Mouse (Mus musculus) T-helper 1 cell (primary cell): Measurements from ENCODE around the gene Sall2.

Source experiments
- in situ Hi-C: fragments of 300-600 bp; cut with MboI, MseI; formaldehyde crosslinking; loops from one replicate; pipeline ENCODE4 v1.15.1; 2025; ENCODE audit warnings: high pct_unique_total_duplicates

Gene Sall2

GRCm38 (mm10) chr14:52304644-52305271, 23.8 kb downstream of the Sall2 start, which contains the start of gene Mettl3:
TSS of gene Mettl3 (minus strand) at chr14:52305128.
- in situ Hi-C loops: loop anchor here (5.0 to 25.0 kb wide), 2 partner anchors 38 to 1883 kb away; no protein-coding TSS in a partner anchor

GRCm38 (mm10) chr14:52303517-52303916, 25.0 kb downstream of the Sall2 start:
- in situ Hi-C loops: loop anchor here (25.0 kb wide), 1 partner anchor 1884 kb away; no protein-coding TSS in a partner anchor

- in situ Hi-C loops: no loop called here
Measured at GRCm38 (mm10) chr14:52295558-52296264, 32.9 kb downstream of the Sall2 start.

- in situ Hi-C loops: no loop called here
Measured at GRCm38 (mm10) chr14:52284191-52284590, 44.4 kb downstream of the Sall2 start.

- in situ Hi-C loops: no loop called here
Measured at GRCm38 (mm10) chr14:52283629-52284028, 44.9 kb downstream of the Sall2 start.

DNA sequence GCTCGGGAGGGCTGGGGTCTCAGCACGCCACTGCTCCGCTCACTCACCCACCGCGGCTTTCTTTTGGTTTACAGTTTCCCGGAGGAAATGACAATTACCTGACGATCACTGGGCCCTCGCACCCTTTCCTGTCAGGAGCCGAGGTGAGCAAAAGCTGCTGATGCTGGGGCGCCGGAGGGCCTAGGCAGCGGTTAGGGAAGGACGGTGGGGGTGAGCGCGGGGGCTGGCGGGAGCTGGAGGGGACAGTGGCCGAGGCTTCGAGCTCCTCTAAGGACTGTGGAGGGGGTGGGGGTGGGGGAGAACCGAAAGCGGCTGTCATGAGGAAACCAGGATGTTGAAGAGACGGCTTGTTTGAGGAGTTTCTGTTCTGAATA, 48.8 kb downstream of the Sall2 start:
- in situ Hi-C loops: no loop called here

GRCm38 (mm10) chr14:52278932-52279746, 49.4 kb downstream of the Sall2 start, which contains the start of the genes Tox4 and Rab2b:
TSS of gene Tox4 (plus strand) at chr14:52279146.
TSS of gene Rab2b (minus strand) at chr14:52279545.
- in situ Hi-C loops: no loop called here

DNA sequence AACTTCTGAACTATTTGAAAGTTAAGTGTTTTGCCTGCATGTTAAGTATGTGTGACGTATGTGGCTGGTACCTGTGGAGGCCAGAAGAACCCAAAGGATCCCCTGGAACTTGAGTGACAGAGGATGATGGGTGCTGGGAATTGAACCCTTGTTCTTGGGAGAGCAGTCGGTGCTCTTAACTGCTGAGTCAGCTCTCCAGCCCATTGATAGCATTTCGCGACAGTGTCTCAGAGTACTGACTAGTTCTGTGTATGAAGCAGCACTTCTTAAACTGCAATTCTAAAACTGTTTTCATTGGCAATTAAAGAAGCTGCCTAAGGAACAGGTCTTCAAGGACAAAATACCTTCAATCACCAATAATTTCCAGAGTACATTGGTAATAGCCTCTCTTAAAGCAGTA, 51.4 kb downstream of the Sall2 start:
- in situ Hi-C loops: no loop called here

GRCm38 (mm10) chr14:52272781-52273180, 55.8 kb downstream of the Sall2 start:
- in situ Hi-C loops: no loop called here
